Mouse (Mus musculus): ENCODE results near the gene Apc2. TPM values are rescaled to one million over a fixed set of nuclear protein-coding genes. Genes with fewer than 3 reads are reported as not detected.

Gene Apc2
- polyA plus RNA-seq, 1 experiment = 0.74 TPM

DNA sequence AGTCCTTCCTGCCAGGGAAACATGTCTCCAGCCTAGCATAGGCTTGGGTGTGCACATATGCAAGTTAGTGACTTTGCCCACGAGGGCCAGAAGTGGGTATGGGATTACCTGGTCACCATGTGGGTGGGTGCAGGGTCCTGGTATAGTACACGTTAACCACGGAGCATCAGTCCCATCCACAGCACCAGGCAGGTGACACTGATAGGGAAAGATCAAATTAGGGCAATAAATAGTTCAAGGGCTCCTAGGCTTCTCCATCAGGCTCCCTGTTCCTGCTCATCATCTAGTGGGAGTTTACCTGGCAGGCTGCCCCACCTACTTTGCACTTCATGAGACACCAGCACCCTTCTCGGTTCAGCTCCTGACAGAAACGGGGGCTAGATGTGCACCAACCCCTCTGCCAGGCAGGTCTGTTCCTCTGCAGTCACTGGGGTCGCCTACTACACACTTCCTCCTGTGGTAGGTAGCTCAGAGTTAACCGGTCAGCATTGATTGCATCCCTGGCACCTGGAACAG, 931 bp upstream of the Apc2 start:
- TF ChIP-seq CTCF (conservative IDR thresholded peaks at IDR 0.05; ENCODE audit: insufficient read depth, insufficient read length, low read depth, low read length) (no peak), POLR2A (IDR thresholded peaks at IDR 0.05; ENCODE audit: low read depth, low read length) (no peak)
- no peak for DNase-seq
- WGBS = 59% methylated on average over 7 of the region's 7 CpGs
- H3K4me3 ChIP-seq (ENCODE audit: insufficient read depth, low read depth, low read length) = no peak overlapping the region
- H3K27me3 ChIP-seq (replicated peaks; ENCODE audit: control insufficient read depth, insufficient read depth, low read length) = no peaks in the 10 kb centered on the region
- no peaks in the 10 kb centered on the region for H3K36me3 ChIP-seq (ENCODE audit: control insufficient read depth, insufficient read depth, low read length)
- no peaks in the 10 kb centered on the region; the same call in 1 of the 2 replicates for H3K4me1 ChIP-seq (ENCODE audit: control insufficient read depth, insufficient read depth, low read length)
- no peak overlapping the region for H3K27ac ChIP-seq (ENCODE audit: insufficient read depth, low read depth, low read length)

DNA sequence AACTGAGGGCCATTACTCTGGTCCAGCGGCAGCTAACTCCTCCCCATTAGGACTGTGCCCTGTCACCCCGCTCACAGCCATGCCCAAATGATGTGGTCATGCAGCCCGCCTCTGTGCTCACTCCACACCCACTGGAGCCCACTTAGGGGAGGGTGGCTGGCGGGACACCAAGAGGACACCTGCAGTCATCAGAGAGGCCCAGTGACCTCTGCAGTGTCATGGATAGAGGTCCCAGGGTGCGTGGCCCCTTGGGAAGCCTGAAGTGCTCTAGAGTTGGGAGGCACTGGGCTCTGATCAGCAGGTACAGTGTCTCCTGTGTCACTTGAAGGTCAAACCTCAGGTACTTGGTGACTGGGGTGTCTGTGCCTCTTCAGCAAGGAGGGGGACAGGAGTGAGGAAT, 1.0 kb downstream of the Apc2 start:
- DNase-seq = no peak
- TF ChIP-seq POLR2A (IDR thresholded peaks at IDR 0.05; ENCODE audit: low read depth, low read length) = no peak
- no peak for TF ChIP-seq CTCF (conservative IDR thresholded peaks at IDR 0.05; ENCODE audit: insufficient read depth, insufficient read length, low read depth, low read length)
- Histone ChIP-seq H3K36me3 (ENCODE audit: control insufficient read depth, insufficient read depth, low read length) (no peaks in the 10 kb centered on the region), H3K4me3 (ENCODE audit: insufficient read depth, low read depth, low read length) (no peak overlapping the region), H3K4me1 (ENCODE audit: control insufficient read depth, insufficient read depth, low read length) (peaks cover under 1% of the 10 kb centered on the region), H3K27ac (ENCODE audit: insufficient read depth, low read depth, low read length) (no peak overlapping the region), H3K27me3 (replicated peaks; ENCODE audit: control insufficient read depth, insufficient read depth, low read length) (no peaks in the 10 kb centered on the region)
- 96% methylated on average over 5 of the region's 5 CpGs for WGBS

DNA sequence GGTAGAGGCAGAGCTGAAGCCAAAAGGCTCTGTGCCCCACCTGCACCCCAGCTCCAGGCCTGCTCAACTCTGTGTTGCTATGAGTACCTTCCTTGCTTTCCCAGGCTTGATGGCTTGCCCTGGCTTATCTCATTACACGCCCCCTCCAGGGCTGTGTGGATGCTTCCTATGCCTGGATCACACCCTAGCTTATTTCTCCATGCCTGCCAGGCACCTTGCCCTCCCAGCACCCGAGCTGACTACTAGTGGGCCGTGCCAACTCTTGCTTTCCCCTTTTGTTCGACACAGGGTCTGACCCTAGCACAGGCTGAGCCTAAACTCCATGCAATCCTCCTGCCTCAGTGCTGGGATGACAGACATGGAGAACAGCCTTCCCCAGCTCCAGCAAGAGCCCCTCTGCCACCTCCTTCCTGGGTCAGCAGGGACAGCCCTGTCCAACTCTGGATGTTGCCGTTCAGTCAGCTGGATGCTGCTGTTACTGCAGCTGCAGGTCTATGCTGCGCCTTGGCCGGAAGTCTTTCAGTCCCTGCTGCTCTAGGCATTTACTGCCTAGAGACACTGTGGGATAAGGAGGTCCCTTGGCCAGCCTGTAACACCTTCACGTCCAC, 1.9 kb downstream of the Apc2 start:
- TF ChIP-seq CTCF (conservative IDR thresholded peaks at IDR 0.05; ENCODE audit: insufficient read depth, insufficient read length, low read depth, low read length) (no peak), POLR2A (IDR thresholded peaks at IDR 0.05; ENCODE audit: low read depth, low read length) (no peak)
- Histone ChIP-seq H3K36me3 (ENCODE audit: control insufficient read depth, insufficient read depth, low read length) (no peaks in the 10 kb centered on the region), H3K4me3 (ENCODE audit: insufficient read depth, low read depth, low read length) (no peak overlapping the region), H3K27me3 (replicated peaks; ENCODE audit: control insufficient read depth, insufficient read depth, low read length) (no peaks in the 10 kb centered on the region), H3K4me1 (ENCODE audit: control insufficient read depth, insufficient read depth, low read length) (peaks cover 3% of the 10 kb centered on the region), H3K27ac (ENCODE audit: insufficient read depth, low read depth, low read length) (no peak overlapping the region)
- DNase-seq = no peak
- 77% methylated on average over 8 of the region's 8 CpGs for WGBS

DNA sequence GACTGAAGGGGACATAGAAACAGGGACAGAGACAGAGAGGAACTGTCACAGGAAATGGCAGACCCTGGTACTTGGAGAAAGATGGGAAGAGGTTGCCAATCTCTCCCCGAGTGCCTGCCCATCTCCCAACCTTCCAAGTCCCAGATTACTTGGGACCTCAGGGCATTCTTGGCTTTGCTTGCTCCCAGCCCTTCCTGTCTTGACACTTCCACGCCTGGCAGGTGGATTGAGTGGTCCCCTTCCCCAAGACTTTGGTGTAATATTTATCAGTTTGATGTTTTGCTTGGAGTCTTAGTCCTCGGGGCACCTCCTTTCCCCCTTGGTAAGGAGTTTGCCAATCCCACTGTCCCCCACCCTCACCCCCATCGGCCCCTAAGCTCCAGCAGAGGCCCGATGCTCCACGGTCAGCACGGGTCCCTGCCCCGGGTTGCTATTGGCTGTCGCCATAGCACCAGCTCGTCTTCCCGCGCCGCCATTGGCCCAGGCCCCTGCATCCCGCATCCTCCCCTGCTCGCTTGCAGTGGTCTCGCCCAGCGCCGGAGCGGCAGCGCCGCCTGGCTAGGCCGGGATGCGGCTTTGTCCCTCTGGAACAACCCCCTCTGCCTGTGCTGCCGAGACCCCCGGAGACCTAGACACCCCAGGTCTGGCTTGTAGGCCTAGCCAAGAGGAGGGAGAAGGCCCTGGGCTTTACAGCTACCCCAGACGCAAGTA, 2.9 kb downstream of the Apc2 start:
- DNase-seq = no peak
- 7% methylated on average over 26 of the region's 26 CpGs for WGBS
- Histone ChIP-seq H3K27ac (ENCODE audit: insufficient read depth, low read depth, low read length) (no peak overlapping the region), H3K4me3 (ENCODE audit: insufficient read depth, low read depth, low read length) (no peak overlapping the region), H3K27me3 (replicated peaks; ENCODE audit: control insufficient read depth, insufficient read depth, low read length) (no peaks in the 10 kb centered on the region), H3K4me1 (ENCODE audit: control insufficient read depth, insufficient read depth, low read length) (peaks cover 3% of the 10 kb centered on the region), H3K36me3 (ENCODE audit: control insufficient read depth, insufficient read depth, low read length) (no peaks in the 10 kb centered on the region)
- TF ChIP-seq POLR2A (IDR thresholded peaks at IDR 0.05; ENCODE audit: low read depth, low read length) = no peak

DNA sequence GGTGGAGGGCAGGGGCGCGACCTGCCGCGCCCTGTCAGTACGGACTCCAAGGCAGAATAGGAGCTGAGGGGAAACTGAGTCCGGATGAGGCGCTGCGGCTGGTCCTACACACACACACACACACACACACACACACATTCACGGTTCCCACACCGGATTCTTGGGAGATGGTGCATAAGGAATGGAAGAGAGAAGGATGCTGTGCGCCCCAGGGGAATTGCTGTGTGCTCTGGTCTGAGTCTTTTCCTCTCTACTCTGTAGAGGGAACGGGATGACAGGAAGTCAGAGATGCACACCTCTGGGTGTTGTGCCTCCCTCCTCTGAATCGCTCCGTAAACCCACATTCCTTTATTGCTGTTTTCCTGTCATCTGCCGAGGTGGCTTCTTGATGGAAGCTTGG, 3.5 kb downstream of the Apc2 start:
- Histone ChIP-seq H3K27me3 (replicated peaks; ENCODE audit: control insufficient read depth, insufficient read depth, low read length) (no peaks in the 10 kb centered on the region), H3K4me3 (ENCODE audit: insufficient read depth, low read depth, low read length) (no peak overlapping the region), H3K4me1 (ENCODE audit: control insufficient read depth, insufficient read depth, low read length) (peaks cover 3% of the 10 kb centered on the region), H3K27ac (ENCODE audit: insufficient read depth, low read depth, low read length) (no peak overlapping the region), H3K36me3 (ENCODE audit: control insufficient read depth, insufficient read depth, low read length) (no peaks in the 10 kb centered on the region)
- 22% methylated on average over 15 of the region's 15 CpGs for WGBS
- no peak for DNase-seq
- no peak for TF ChIP-seq POLR2A (IDR thresholded peaks at IDR 0.05; ENCODE audit: low read depth, low read length)
- no peak for TF ChIP-seq CTCF (conservative IDR thresholded peaks at IDR 0.05; ENCODE audit: insufficient read depth, insufficient read length, low read depth, low read length)

DNA sequence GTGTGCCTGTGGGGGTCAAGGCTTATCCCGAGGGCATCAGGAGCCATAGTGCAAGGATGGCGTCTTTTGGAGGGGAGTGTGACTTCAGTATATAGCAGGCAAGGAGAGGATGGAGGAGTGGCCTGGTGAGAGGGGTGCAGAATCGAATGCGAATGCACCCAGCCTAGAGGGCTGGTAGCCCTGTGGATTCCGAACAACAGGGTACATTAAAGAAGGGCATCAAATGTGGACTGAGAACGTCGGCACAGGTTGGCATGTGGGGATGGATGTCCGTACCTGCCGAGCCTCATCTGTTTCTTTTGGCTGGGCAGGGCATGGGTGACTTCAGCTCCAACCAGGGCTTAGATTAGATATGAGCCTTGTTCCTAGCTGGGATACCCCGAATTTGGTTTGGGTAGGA, 4.0 kb downstream of the Apc2 start:
- Histone ChIP-seq H3K27ac (ENCODE audit: insufficient read depth, low read depth, low read length) (no peak overlapping the region), H3K4me3 (ENCODE audit: insufficient read depth, low read depth, low read length) (no peak overlapping the region)
- TF ChIP-seq POLR2A (IDR thresholded peaks at IDR 0.05; ENCODE audit: low read depth, low read length) = no peak
- no peak for TF ChIP-seq CTCF (conservative IDR thresholded peaks at IDR 0.05; ENCODE audit: insufficient read depth, insufficient read length, low read depth, low read length)

DNA sequence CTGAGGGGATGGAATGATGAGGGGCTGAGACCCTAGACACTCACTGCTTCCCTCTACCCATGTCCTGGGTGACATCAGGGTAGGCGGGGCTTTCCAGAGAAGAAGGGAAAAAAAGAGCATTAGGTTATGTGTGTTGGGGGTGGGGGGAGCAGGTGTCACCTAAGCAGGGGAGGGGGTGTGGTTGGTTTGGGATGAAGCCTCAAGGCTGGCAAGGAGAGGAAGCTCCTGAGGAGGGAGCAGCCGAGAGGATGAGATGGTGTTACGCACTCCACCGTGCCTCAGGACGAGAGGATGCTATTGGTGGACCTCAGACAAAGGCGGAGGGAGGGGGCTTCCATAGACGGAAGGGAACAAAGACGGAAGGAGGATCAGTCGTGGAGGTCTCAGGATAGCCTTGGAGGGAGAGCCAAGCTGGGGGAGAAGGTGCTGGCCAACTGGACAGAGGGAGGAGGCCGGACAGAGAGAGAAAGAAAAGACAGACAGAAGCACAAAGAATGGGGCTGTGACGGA, 5.0 kb downstream of the Apc2 start:
- Histone ChIP-seq H3K27me3 (replicated peaks; ENCODE audit: control insufficient read depth, insufficient read depth, low read length) (no peaks in the 10 kb centered on the region), H3K27ac (ENCODE audit: insufficient read depth, low read depth, low read length) (no peak overlapping the region), H3K36me3 (ENCODE audit: control insufficient read depth, insufficient read depth, low read length) (no peaks in the 10 kb centered on the region), H3K4me1 (ENCODE audit: control insufficient read depth, insufficient read depth, low read length) (peaks cover 3% of the 10 kb centered on the region), H3K4me3 (ENCODE audit: insufficient read depth, low read depth, low read length) (no peak overlapping the region)
- no peak for DNase-seq
- WGBS = 55% methylated on average over 11 of the region's 11 CpGs
- TF ChIP-seq CTCF (conservative IDR thresholded peaks at IDR 0.05; ENCODE audit: insufficient read depth, insufficient read length, low read depth, low read length) (no peak), POLR2A (IDR thresholded peaks at IDR 0.05; ENCODE audit: low read depth, low read length) (no peak)

More for the DNA sequence above, 4.0 kb downstream of the Apc2 start:
- Histone ChIP-seq H3K36me3 (ENCODE audit: control insufficient read depth, insufficient read depth, low read length) (no peaks in the 10 kb centered on the region), H3K4me1 (ENCODE audit: control insufficient read depth, insufficient read depth, low read length) (peaks cover 3% of the 10 kb centered on the region), H3K27me3 (replicated peaks; ENCODE audit: control insufficient read depth, insufficient read depth, low read length) (no peaks in the 10 kb centered on the region)
- DNase-seq = no peak
- 57% methylated on average over 10 of the region's 10 CpGs for WGBS

All from kidney, adult 2 months (tissue).